Mouse (Mus musculus) brain, embryonic 14.5 days (tissue): ENCODE results near the gene Cyb561a3.

Experiments used
- CTCF ChIP-seq: fragments of 200-500 bp; IDR thresholded peaks from 2 replicates; pipeline ENCODE4 v1.5.1; 2012; ENCODE audit warnings: inconsistent platforms, mild to moderate bottlenecking, moderate library complexity, borderline replicate concordance; ENCODE audit not compliant: insufficient read depth, insufficient read length; ENCODE audit errors: extremely low read depth
- POLR2A ChIP-seq: fragments of 200-500 bp; IDR thresholded peaks from 2 replicates; pipeline ENCODE4 v1.6.1; 2012; ENCODE audit warnings: mild to moderate bottlenecking, inconsistent platforms, borderline replicate concordance; ENCODE audit not compliant: poor library complexity, insufficient read depth, insufficient read length, severe bottlenecking; ENCODE audit errors: extremely low read depth

- TF ChIP-seq POLR2A (peak; percentile 91; the same call in 1 of the 2 replicates), CTCF (peak; percentile 43)
These were observed 28.4 kb downstream of the Cyb561a3 start, which contains the start of the genes Ddb1 and Tkfc for GRCm38 (mm10) chr19:10605293-10605900.
